Mouse (Mus musculus) cerebellum, adult 11-12 months (tissue): ENCODE measurements at regions not wholly inside any gene's neighbourhood (a gene's known extent, or its start where the extent isn't known, plus 50 kb on each side); places are given as distances from the start of the nearest gene placed in this dataset.
A peak's percentile ranks its signal among the peaks of the same experiment; 100 is the strongest.

ENCODE experiments used
- DNase-seq: peaks from one replicate; pipeline ENCODE4 v3.0.0; 2022

DNA sequence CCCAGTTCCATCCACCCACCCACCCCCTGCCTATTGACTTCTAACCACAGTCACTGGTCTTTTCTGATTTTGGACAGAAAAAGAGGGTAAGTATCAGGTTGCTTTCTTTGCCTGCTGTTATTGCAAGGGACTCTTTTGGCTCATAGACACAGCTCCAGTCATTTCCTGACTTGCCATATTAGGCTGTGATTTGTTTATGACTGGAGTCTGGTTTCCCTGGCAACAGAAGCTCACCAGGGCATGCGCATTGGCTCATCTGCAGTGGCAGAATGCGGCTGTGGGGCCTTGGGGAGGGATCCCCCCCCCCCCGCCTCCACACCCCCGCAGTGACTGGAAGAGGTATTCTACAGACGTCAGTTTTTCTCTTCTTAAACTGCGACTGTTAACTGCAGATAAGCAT is 65.9 kb downstream of the Cdr1 start:
- peak; percentile 42 for DNase-seq

DNA sequence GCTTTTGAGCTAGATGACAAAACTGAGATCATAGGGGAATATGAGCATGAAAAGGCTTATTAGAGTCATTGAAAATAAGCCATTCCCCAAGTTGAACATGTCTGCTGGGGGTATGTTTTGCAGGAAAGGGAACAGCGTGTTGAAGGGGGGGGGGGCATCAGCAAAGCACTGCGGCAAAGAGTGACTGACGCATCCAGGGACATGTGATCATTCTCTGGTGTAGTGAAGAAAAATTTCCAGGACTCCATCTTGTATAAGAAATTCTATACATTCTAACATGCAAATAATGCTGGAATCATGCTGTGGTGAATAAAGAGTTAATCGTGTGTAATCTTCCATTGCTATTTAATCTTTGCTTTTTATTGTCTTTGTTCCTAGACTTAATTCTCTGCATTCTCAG is 68.0 kb downstream of the Cdr1 start:
- DNase-seq: no peak

DNA sequence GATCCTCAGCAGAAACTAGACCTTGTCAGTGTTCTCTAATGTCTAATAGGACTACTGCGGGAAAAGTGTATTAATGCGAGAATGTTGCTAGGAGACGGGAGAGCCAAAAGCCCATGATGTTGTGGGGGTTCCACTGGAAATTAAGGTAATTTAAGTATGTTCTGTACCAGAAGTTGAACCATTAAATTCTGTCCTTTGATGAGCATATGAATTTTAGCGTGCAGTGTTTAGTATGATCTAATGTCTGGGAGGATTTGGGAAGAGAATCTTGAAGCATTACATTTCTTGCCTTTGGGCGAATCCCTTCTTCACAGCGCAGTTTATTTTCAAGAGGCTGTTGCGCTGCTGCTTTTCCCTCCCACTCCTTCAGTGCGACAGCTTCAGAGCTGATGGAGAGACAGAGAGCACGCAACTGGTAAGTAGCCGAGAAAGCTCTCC is 69.3 kb downstream of the Cdr1 start:
- peak; percentile 36 for DNase-seq
